Mouse (Mus musculus) inflammation-experienced regulatory T-cells, adult 16 weeks (primary cell): Measurements from ENCODE around the gene Vmn1r151. TPM values are rescaled to one million over a fixed set of nuclear protein-coding genes. Genes with fewer than 3 reads are reported as not detected.

Experiments
- polyA plus RNA-seq: library from polyadenylated mRNA; unstranded; fragments of 100-300 nt; shearing (Covaris generic); gene quantifications from one replicate; pipeline ENCODE4 v1.2.1, GENCODE M21; 2017

Vmn1r151 gene
- polyA plus RNA-seq = not detected

GRCm38 (mm10) chr7:22499578-22499977 lies at the start of gene Vmn1r151:
Gene Vmn1r151, minus strand, starts transcription at chr7:22499678.

GRCm38 (mm10) chr7:22534787-22535186 lies 35.3 kb upstream of the Vmn1r151 start, which contains the start of gene Gm8677:
Gene Gm8677, minus strand, starts transcription at chr7:22534887.

GRCm38 (mm10) chr7:22522667-22523066 lies 23.2 kb upstream of the Vmn1r151 start, which contains the start of gene Vmn1r152:
Gene Vmn1r152, plus strand, starts transcription at chr7:22522967.

GRCm38 (mm10) chr7:22463975-22464374 lies 35.5 kb downstream of the Vmn1r151 start, which contains the start of gene Gm10665:
Gene Gm10665, minus strand, starts transcription at chr7:22464075.

Other genes starting within 250 kb of the Vmn1r151 start
- not detected for gene Gm4187, start 170.0 kb downstream of the Vmn1r151 start, polyA plus RNA-seq
- gene Gm8660, start 128.6 kb downstream of the Vmn1r151 start, polyA plus RNA-seq = not detected
- gene Vmn1r148, start 86.1 kb downstream of the Vmn1r151 start, polyA plus RNA-seq = not detected
- not detected for gene Vmn1r149, start 61.4 kb downstream of the Vmn1r151 start, polyA plus RNA-seq
- not detected for gene Gm10665, start 35.6 kb downstream of the Vmn1r151 start, polyA plus RNA-seq
- not detected for gene Vmn1r152, start 23.3 kb upstream of the Vmn1r151 start, polyA plus RNA-seq
- gene Gm8677, start 35.2 kb upstream of the Vmn1r151 start, polyA plus RNA-seq = not detected
- gene Gm4201, start 65.7 kb upstream of the Vmn1r151 start, polyA plus RNA-seq = not detected
- gene Gm4565, start 88.4 kb upstream of the Vmn1r151 start, polyA plus RNA-seq = not detected
- gene Vmn1r155, start 158.3 kb upstream of the Vmn1r151 start, polyA plus RNA-seq = not detected
- not detected for gene Gm8693, start 192.6 kb upstream of the Vmn1r151 start, polyA plus RNA-seq
- gene Gm4567, start 220.0 kb upstream of the Vmn1r151 start, polyA plus RNA-seq = not detected